Mouse (Mus musculus): ENCODE data around the gene Serpina3a.

The Serpina3a gene

GRCm38 (mm10) chr12:104143286-104143685, 30.8 kb downstream of the Serpina3a start:
- no peak for DNase-seq

GRCm38 (mm10) chr12:104145571-104145970, 33.0 kb downstream of the Serpina3a start:
- no peak for DNase-seq

- peak; percentile 13 for DNase-seq
Measured at GRCm38 (mm10) chr12:104151989-104152388, 39.5 kb downstream of the Serpina3a start.

- no peak for DNase-seq
Measured at GRCm38 (mm10) chr12:104153041-104153645, 40.6 kb downstream of the Serpina3a start.

GRCm38 (mm10) chr12:104153656-104154055, 41.1 kb downstream of the Serpina3a start, which contains the start of gene Serpina3c:
Gene Serpina3c (minus strand): TSS chr12:104153870.
- DNase-seq, result no peak

Data from lung, postnatal 36 days (tissue).